Mouse (Mus musculus) lung, postnatal 25 days (tissue): Measurements from ENCODE around the gene Cobl.

Experiments
- DNase-seq: peaks from one replicate; pipeline ENCODE4 v3.0.0; 2022; ENCODE audit warnings: low spot score

Cobl gene

DNA sequence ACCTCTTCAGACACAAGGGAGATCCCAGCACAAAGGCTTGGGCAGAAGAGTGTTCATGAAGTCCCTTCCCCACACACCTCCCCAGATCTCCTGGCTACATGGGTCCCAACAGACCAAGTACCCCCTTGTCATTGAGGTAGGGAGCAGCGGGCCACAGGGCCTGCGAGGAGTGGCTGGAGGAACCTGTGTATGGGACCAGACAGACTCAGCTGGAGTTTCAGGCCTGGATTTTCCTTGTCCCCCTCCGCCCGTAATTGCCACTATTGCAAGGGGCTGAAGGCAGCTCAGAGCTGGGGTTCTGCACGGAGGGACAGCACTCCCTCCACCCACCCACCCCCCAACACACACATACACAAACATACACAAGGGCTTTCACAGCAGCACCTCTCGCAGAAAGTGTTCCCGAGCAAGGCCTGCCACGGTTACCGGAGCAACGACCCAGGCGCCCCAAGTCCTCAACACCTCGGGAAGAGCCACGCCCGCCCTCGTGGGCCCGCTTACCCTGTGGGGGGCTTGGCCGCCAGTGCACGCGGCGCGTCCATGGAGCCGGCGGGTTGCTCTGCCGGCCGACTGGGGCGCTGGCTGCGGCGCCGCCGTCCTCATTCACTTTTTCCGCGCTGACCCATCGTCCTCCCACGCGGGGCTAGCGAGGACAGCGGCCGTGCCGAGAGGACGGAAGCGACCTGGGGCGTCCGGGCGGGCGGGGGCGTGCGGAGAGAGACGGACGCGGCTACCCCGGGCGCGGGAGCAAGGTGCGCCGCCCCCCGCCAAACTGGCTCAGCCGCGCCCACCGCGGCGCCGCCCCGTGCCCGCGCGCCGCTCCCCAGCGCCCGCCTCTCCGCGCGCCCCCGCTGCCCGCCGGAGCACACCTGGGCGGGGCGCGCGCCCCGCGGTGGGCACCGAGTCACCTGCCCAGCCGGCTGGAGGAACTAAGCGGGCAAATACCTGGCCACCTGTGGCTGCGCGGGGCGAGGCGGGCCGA, at the start of gene Cobl:
Gene Cobl (minus strand): TSS at position 780 of the 982 bp plus-strand sequence.
- DNase-seq = no peak

DNA sequence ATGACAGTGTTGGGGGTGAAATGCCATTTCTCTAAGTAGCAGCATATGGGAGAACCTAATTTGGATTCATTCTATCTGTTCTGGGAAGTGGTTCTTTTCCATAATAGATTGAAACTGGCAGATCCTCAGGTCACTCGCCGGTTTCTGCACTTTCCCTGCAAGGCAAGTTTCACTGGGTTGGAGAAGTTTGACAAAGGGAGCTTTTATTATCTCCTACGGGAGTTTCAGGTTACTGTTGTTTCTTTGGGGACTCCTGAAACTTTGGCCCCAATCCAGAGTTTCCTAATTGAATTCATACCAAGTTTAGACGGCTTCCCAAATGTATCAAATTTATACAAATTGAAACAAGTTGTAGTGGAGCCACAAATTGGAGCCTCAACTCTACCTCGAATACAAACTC, 49.0 kb upstream of the Cobl start:
- DNase-seq = no peak

DNA sequence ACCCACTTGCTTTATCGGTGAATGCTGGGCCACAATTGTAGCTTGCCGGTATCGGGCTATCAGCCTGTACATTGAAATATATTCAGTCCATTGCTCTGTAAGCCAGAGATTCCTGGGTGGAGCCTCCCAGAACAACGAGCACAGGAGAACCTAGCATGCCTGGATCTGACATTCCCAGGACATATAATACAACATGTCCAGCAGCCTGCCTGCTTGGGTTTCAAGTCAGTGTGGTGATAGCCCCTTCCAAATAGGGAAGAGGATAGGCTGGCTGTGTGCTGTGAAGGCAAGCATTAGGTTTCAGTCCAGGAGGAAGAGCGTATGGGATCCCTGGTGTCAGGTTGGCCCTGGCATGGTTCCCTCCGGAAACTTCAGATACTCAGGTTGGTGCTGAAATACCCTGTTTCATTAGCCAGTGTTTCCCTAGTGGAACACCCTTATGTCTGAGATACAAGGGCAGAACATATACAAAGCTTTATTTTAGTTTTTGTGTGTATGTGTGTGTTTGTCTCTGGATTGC, 41.7 kb upstream of the Cobl start:
- no peak for DNase-seq

DNA sequence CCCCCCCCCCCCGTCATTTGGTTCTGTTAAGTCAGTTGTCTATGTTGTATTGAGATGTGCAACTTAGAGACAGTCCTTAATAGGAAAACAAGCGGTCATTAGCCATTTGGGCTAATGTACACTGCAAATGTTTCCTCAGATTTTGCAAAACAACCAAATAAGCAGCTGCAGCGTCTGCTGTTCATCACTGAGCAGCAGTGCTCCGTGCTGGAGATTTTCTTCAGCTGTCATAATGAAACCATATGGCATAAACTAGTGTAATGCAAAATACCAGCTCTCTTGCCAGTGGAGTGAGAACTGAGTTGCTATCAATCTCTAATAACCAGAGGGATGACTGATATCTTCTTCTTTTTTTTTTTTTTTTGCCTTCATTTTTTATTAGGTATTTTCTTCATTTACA, 39.0 kb upstream of the Cobl start:
- no peak for DNase-seq

DNA sequence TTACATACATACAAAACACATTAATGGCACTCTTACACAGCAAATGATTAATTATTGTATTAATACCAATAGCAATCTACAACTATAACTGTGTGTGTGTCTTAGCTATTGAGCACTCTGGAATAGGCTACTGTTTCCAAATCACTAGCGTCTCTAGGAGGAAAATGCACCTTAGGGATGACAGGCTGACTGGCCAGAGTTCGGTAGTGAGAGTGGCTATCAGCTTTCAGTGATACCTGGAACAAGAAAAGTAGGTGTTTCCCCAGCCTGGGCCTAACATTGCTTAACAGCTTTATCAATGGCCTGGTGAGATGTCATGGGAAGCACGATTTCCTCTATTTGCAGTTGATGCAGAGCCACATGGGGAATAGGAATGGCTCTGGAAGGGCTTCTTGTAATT, 37.0 kb upstream of the Cobl start:
- no peak for DNase-seq

DNA sequence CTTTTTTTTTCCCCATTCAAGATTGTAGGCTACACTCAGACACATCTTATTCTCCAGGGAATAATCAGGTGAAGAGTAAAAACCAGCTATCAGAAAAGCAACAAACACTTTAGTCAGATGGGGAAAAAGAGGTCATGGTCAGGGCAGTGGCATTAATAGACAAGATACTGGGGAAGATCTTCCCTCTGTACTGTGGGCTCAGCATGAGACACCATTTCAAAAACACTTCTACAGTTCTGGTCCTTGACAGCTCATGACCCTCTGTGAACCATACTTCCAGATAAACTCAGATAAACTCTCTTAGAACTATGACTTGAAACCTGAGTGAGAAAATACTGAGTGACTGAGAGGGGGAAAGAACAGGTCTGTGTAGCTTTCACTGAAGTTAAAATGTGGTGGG, 29.0 kb upstream of the Cobl start:
- DNase-seq = no peak

DNA sequence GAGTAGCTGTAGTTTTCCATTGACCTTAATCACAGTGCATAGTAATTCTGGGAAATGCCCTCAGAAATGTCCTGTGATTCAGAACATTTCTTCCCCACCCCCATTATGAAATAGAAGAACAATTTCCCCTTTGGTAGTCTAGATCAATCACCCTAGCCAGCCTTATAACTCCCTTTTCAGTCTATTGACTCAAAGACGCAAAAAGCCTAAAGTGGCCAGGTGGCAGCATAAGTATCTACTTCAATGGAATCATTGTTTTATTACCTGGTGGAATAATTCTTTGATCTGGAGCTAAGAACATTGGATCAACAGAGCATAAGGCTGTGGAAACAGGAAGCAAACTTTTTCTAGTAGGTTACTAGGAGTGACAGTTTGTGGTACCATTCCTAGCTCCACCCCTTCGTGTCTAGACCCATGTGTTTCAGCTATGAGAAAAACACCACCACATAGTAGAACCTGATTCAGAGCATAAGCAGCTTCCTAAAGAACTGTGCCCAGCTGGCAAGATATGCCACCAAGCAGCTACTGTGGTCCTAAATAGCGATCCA, 15.2 kb upstream of the Cobl start:
- peak; percentile 43 for DNase-seq

DNA sequence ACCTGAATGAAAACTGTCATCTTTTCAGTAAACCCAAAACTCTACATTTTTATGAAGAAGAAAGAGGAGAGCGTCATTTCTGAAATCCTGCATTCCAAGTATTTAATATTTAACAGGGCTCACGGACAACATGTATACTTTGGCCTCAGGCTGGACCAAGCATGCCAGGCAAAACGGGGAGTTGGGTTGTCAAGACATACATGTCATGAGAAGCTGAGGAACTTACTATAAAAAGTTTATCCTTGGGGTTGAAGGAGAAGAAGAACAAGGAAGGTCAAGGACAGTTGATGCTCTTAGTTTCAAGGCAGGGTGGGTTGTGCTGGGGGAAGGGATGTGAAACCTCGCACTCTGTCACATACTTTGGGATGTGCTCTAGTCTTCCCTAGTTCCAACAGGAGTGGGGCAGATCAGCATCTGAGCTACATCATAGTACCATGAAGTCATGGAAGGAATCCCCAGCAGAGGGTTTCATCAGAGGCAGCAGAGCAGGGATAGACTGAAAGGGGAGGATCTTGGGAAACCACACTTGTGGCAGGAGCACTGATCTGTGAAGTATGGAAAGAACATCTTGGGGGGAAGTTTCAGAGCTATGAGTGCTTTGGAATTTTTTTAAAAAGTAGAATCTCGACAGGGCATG, 9.7 kb upstream of the Cobl start:
- no peak for DNase-seq

DNA sequence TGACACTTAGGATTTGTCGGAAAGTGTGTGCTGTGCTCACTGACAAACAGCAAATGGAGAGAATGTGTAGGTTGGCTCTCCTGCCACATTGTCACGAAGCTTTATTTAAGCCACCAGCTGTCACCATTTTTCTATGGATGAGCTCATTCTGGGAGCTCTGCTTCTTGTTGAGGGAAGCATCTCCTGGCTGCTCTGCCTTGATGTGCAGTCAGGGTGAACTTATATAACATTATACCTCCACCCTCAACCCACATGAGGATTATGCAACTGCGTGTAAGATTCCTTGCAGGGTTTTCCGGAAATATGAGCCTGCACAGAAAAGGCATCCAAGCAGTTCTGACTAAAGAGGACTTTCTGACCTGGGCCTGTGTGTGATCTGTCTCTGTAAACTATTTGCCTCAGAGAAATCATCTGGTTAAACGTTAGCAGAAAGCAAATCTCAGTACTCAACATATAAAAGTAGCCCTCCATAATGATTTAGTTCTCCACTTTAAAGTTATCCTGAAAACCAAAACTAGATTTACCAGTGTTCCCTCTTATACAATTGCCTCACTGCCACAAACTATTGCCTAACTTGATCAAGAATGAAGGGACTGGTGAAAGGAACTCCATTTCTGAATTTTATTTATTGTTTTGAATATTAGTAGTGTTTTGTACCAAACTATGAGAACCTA, 9.0 kb upstream of the Cobl start:
- DNase-seq = peak; percentile 27

DNA sequence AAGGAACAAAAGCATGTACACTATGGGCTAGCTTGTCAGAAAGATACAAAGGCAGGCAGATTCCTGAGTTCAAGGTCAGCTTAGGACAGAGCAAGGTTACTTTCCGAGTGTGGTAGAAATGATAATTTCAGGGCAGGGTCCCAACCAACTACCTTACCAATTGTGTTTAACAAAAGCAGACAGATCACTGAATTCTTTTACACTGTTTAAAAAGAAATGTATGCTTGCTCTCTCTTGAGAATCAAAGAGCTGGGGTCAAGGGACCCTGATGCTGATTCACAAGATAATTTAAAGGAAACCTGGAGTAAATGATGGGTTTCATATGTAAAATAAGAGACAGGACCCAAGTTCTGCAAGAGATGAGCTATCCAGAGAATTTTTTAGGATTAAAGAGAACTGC, 4.9 kb upstream of the Cobl start:
- DNase-seq = no peak

DNA sequence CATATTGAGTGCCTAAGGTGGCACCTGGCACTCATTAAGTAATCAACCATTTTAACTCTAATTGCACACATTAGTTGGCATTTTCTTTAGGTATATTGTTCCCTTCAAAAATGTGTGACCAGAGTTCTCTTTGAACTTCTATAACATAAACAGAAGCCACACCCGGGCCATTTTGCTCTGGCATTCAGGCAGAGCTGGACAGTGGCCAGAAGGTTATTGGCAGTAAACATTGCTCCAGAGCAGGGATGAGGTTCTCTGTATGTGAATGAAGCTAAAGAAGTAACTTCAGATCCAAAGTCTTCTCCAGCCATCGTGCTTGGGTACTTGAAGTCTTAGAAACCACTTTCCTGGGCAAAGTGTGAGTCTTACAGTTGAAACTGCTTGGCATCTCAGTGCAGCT, 3.9 kb upstream of the Cobl start:
- DNase-seq = no peak

DNA sequence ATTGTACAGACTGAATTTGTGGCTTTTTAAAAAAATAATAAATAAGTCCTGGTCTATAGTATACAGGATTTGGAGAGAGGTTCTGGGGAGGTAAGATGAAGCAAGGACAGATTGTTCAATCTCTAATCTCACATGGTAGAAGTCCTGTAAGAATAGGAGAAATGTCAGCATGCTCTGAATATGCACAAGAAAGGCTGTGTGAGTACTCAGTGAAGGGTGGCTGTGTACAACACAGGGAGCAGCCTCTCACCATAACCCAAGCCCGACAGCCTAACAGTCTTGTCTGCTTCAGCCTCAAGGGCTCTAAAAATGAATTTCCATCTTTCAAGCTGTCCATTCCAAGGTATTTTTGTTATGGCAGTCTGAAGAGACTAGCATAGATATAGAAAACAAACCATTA, 3.1 kb upstream of the Cobl start:
- DNase-seq = no peak

DNA sequence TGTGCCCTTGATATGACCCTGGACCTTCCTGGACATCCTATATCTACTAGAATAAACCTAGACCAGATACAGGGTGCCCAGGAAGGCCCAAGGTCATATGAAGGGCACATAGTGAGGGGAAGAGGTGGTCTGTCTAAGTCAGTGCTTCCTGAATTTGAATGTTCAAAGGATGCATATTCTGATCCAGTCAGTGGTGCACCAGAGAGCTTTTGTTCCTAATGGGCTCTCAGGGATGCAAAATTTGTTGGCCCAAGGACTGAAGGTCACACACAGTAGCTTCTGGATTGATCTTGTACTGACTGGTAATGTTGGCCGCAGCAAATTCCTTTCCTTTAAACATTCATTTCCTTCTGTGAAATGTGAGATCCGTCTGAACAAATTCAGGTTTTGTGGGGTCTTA, 2.5 kb upstream of the Cobl start:
- no peak for DNase-seq

DNA sequence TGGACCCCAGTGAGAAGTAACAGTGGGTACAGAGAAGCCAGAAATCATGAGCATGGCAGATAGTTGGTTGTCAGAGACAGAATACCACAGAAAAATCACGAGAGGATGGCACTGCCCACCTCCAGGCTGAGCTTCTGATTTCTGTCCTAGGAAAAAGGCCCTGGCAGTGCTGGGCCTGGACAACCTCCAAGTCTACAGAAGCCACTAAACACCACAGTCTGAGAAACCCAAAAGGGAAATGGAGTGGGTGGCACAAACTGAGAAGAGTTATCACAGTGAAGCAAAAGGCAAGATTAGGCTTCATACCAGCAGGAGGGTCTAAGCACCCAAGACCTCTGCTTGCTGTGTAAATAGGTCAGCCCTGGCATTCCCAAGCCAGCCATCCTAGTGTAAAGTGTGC, 1.8 kb upstream of the Cobl start:
- DNase-seq = no peak

DNA sequence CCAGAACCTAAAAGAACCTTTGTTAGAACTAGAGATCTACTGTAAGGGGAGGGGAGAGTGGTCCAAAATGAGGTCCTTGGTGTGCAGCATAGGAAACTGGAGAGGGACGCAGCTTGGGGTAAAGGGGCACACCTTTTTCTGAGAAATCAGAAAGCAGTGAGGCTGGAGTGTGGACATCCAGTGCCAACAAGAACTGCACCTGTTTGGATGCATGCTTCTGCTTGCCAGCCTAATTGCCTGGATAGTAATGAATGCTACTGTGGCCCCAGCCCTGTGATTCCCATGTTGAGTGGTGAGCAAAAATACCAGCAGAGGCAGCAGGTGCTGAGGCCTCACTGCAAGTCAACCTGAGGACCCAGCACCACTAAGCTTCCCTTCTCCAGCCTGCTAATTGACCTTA, 469 bp upstream of the Cobl start:
- DNase-seq = no peak

DNA sequence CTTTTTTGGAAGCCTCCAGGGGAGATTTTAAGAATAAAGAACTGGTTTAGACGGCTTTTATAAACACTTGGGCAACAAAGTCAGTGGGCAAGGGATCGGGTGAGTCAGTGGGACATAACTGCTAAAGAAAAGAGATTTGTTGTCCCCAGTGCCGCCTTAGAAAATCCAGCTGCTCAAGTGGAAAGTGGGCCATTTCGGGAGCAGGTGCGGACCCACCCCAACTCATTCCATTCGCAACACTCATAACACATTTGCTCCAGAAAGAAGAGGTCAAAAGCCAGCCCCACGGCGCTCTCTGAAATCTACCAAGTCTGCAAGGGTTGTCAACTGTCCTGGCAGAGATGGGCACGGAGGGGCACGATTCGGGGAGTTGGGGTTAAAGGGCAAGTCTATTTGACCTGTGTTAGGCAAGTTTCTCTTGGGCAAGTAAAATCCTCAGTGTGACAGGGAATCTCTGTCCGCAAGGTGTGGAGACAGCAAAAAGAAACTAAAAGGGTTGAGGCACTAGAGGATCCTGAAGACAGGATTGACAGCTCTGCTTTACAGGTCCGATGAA, 1.1 kb downstream of the Cobl start:
- DNase-seq = no peak

DNA sequence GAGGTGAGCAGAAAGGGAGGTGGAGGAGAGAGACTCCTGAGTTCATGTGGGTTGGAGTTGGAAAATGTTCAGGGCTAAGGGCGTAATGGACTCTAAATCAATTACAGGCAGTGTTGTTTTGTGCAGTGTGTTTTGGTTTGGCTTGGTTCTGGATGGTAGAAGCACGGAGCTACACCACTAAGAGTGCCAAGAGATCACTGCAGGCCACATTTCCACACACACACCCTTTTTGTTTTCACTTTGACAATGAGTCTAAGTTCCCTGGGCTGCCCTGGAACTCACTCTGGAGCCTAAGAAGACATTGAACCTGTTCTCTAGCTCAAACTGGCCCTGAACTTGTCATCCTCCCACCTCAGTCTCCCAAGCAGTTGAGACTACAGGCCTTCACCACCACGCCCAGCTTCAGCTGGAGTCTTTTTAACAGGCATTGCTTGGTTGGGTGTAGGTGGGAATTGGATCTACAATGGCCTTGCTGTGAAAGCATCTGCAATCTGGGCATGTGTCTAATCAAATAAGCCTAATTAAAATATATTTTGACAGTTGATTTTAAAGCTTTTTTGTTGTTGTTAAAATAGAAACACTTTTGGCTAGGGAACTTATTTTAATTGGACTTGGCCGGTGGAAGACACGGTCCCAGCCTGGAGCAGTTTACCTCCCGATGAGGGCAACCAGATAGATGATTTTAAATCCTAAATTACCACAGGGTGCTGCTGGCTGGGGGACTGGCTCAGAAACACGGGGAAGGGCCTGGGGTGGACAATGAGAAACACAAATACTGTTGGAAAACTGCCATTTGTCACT, 4.8 kb downstream of the Cobl start:
- DNase-seq = no peak

DNA sequence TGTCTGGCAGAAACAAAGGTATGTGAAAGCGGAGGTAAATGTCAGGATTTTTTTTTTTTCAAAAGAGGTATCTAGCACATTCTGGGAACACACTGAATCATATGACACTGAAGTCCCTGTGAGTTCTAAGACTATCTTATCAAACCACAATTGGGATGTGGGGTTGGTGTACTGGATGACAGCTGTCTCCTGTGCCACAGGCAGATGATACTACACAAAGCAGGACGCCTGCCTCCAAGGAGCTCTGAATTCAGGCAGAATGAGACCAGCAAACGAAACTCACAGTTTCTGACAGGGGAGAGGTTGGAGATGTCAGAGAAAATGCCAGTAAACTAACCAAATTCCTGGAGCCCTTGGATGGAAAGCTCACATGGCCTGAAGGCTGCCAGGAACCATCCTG, 5.9 kb downstream of the Cobl start:
- DNase-seq = no peak

DNA sequence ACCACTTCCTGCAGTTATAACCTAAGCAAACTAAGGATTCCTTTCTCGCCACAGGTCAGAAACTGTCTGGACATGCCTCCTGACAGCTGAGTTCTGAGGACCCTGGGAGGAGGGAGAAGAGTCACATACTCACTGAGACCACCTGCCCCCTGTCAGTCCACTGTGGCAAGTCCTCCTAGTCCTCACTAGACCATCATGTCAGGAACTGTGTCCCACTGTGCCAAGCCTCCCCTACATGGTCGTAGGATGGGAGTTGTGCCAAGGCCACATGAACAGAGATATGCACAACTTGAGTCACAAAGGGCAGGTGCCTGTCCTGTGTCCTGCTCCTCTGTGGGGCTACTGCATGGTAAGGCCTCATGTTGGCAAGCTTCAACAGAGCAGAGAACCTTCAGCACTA, 6.4 kb downstream of the Cobl start:
- no peak for DNase-seq

DNA sequence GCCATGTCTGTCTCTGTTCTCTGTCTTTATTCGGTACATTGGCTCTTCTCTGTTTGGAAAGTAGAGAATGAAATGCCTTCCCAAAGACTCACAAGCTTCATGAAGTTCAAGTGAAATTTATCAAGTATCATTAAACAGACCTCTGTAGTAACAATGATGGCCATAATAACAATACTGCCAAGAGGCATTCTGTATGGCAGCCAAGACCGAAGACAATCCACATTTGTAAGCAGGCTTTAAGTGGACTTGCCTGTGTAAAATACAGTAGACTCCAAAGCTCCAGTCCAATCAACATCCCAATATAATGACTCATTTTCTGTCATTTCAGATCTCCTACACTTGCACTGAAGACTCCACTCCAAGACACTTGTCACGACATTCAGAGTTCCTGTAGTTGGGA, 16.7 kb downstream of the Cobl start:
- no peak for DNase-seq

DNA sequence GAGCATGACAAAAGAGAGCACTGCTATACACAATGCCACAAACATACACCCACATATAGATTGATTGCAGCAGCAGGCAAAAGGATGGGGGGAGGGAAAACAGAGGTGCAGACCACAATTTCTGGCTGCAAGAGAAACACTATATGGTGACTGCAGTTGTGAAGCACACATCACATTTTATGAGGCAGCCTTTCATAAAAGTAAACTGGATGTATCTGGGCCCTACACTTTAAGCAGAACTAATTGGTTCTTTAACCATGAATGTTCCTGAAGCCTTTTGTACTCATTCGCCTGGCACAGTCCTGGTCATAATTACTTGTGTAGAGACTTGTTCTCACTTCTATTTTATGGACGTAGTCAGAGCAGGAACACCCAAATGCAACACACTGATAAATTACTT, 19.5 kb downstream of the Cobl start:
- DNase-seq = no peak
